Mouse (Mus musculus) adrenal gland, postnatal 4 days (tissue): ENCODE results near the gene Frs2. TPM values are rescaled to one million over a fixed set of nuclear protein-coding genes. Genes with fewer than 3 reads are reported as not detected.
A peak's percentile ranks its signal among the peaks of the same experiment; 100 is the strongest.
"Not testable (repeated sequence)": the region's sequence is repeated elsewhere in the genome, so short reads cannot be mapped to it uniquely, and the experiment has no call there.

Source experiments
- DNase-seq, 2 experiments: peaks; one replicate each; pipeline ENCODE4 v3.0.0; 2021 to 2022; ENCODE audit warnings: low spot score in 2 of 2, mixed read lengths in 2 of 2
- total RNA-seq, 2 experiments: library from RNA; stranded (reverse); gene quantifications; 2 replicates each; pipeline ENCODE4 v1.2.3; 2021

The Frs2 gene
- total RNA-seq, 2 experiments from 2014 or later: 37.5 to 39.2 TPM

GRCm38 (mm10) chr10:117045175-117046056 lies 102.9 kb downstream of the Frs2 start, which contains the start of gene Lrrc10:
Gene Lrrc10, plus strand, starts transcription at chr10:117045341.
- no peak for DNase-seq

DNA sequence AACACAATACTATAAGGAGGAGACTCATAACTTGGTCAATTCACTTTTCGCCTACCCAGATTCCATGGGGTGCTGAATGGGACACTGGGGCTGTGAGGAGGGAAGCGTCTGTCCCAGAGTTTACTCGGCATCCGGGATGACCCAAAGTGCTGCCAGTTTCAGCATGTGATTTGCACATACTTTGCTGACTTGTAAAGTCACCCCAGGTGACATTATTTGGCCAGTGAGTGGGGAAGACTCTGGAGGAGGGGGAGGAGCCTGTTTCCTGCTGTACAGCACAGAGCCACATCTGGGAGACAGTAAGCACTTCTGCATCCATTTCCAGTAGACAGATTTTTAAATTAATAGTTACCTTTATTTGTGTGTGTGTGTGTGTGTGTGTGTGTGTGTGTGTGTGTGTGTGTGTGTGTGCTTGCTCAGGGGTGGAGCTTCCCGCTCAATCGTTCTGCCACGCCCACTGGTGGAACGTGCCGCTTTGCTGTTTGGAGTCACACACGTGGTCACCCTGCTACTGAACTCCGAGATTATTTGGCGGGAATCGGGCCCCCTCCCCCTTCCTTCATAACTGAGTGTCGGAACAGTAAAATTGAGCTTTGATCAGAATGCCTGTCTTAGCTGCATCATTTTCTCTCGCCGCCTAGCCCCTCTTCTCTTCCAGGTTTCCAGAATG lies 104.7 kb downstream of the Frs2 start:
- DNase-seq: not testable (repeated sequence)

- DNase-seq: no peak
Measured at GRCm38 (mm10) chr10:117042295-117042694, 106.0 kb downstream of the Frs2 start.

DNA sequence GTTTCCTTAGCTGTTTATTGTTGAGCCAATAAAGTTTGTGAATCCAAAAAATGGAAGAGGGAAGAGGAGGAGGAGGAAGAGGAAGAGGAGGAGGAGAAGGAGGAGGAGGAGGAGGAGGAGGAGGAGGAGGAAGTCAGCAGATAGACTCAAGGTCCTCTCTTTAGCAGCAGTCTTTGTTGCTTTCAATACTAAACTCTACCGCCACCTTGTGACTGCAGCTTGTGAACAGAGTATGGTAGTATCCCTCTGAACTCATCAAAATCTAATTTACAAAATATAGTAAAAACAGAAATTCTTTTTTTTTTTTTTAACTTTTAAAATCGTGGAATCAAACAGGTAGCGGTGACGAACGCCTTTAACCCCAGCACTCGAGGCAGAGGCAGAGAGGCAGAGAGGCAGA lies 108.0 kb downstream of the Frs2 start:
- DNase-seq: no peak

- DNase-seq: peak; percentile 73 to 74
Measured at GRCm38 (mm10) chr10:117033785-117034184, 114.5 kb downstream of the Frs2 start.

DNA sequence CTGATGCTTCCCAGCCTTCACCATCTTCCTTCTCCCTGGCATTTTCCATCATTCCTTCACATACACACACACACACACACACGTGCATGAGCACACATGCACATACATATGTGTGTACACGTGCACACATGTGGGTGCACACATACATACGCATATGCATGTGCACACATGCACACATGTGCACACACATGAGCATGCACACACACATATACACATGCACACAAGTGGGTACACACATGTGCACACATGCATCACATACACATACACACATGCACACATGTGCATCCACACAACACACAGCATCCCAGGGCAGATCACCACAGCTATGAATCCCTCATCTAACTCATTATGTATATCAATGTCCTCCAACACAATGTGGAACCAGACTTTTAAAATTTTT lies 117.2 kb downstream of the Frs2 start:
- no peak for DNase-seq

GRCm38 (mm10) chr10:117026176-117026575 lies 122.2 kb downstream of the Frs2 start:
- no peak for DNase-seq

GRCm38 (mm10) chr10:117025776-117026175 lies 122.6 kb downstream of the Frs2 start:
- DNase-seq: not testable (repeated sequence)

DNA sequence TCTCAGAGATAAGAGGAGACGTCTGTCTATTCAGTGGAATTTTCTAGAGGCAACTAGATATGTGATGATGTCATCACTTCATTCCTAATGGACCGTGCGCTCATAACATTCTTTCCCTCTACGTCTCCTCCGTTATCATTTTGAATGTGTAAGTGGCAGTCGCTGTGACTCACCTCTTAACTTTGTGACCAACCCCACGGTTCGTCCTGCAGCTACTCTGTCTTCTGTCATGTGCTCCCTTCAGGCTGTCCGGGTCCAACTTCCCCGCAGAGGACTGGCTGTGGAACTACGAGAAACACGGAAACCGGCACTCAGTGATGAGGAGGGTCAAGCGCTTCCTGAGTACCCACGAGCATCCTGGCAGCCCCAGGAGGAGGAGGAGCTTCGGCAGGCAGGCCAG lies 124.6 kb downstream of the Frs2 start:
- no peak for DNase-seq

DNA sequence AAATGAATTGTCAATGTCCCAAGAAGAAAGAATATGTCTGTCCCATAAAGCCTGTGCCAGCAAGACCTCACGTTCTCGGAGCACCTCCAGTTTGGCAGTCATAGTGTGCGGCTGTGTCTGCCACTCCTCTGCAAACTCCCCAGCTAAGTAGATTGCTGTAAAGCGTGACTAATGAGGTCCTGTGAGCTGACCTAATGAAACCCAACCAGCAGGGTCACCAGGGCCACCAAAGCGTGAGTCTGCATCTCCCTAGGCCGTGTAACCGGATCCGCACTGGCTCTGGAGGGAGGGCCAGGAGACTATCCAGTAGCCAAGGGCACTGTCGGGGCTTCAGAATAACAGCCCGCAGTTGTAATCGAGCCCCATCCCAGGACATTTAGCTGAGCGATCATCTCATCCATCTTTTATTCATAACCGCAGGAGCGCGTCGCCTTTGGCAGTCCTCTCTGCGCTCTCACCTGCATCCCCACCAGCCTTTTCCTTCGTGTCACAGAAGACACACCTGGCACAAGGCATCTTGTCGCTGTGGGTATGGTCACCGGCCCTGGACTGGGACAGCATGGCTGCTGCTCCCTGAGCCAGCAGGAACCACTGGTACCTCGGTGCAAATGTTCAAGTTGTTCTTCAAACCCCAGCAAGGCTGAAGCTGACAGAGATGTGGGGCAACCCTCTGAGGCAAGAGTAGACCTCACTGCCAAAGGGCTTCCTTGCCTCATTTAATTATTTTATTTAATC lies 127.1 kb downstream of the Frs2 start:
- DNase-seq: no peak

Other genes with a start within 250 kb of the Frs2 start
- 10 to 100 TPM; 37.1 to 53.9 TPM for gene Rab3ip, start 197.8 kb downstream of the Frs2 start, total RNA-seq
- not detected for gene Gm10271, start 175.9 kb downstream of the Frs2 start, total RNA-seq
- gene Best3, start 162.2 kb downstream of the Frs2 start, total RNA-seq: under 1 TPM; 0.56 to 0.81 TPM
- gene Lrrc10, start 103.2 kb downstream of the Frs2 start, total RNA-seq: not detected
- gene Cct2, start 84.7 kb downstream of the Frs2 start, total RNA-seq: 100 to 1,000 TPM; 264 to 274 TPM
- 10 to 100 TPM; 53.2 to 57.6 TPM for gene Yeats4, start 76.0 kb upstream of the Frs2 start, total RNA-seq
- not detected for gene 9530003J23Rik, start 90.2 kb upstream of the Frs2 start, total RNA-seq
- gene Lyz2, start 133.8 kb upstream of the Frs2 start, total RNA-seq: 10 to 100 TPM; 59.8 to 74.8 TPM
- gene Lyz1, start 144.3 kb upstream of the Frs2 start, total RNA-seq: 1 to 10 TPM; 6.8 to 8.3 TPM
- gene Cpsf6, start 231.5 kb upstream of the Frs2 start, total RNA-seq: 100 to 1,000 TPM; 103 to 113 TPM